Mouse (Mus musculus): Measurements from ENCODE around the gene Rbm46. TPM values are rescaled to one million over a fixed set of nuclear protein-coding genes. Genes with fewer than 3 reads are reported as not detected.

Gene Rbm46
- not detected in 3 replicates for total RNA-seq (2017)

DNA sequence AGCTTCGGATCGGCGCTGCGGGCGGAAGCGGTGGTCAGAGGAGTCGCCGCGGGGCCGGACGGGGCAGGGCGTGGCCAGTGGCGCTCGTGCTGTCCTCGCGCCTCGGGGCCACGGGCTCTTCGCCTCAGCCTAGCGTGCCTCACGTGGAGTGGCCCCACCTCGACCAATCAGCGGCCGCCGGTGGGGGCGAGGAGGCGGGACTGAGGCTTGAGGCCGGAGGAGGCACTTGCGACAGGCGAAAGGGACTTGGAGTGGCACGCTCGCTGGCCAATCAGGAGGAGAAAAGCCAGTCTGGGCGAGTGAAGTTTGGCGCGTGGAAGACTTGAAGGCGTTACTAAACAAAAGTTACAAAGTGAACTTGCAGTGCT lies at the start of gene Rbm46:
TSS of gene Rbm46 (minus strand) at position 112 of the 368 bp plus-strand sequence.
- no peak for ATAC-seq (replicated peaks; ENCODE audit: insufficient number of reproducible peaks, low FRiP score, low TSS enrichment, poor library complexity, severe bottlenecking)

DNA sequence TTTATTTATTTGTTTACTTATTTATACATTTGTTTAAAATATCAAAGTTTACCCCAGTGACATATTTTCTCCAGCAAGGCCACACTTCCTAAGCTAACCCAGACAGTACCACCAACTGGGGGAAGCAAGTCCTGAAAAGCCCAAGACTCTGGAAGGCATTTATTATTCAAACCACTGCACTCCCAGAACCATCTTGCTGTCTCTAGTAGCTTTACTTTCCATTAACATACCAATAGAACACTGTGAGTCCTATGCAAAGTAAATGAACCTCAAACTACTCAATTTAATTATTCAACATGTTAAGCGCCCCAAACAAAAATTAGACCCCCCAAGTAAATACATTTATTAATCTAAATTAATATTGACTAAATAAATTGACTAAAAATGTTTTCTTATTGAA lies 39.3 kb upstream of the Rbm46 start:
- ATAC-seq (replicated peaks; ENCODE audit: insufficient number of reproducible peaks, low FRiP score, low TSS enrichment, poor library complexity, severe bottlenecking), result no peak

DNA sequence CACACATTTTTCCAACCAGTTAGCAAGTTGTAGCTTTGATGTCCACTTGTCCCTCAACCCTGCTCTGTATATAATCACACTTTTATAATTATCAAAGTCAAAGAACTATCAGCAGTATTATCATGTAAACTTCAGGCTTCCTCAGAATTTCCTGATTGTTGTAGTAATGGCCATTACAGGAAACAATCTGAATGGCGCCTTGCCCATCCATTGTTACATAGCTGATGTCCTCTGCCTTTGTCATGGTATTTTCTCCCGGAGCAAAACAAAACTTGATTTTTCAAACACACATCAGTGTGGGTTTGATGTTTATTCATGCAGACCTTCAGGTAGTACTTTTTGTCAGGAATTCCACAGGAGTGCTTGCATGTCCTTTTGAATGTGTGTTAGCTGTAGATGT lies 32.4 kb upstream of the Rbm46 start:
- ATAC-seq (replicated peaks; ENCODE audit: insufficient number of reproducible peaks, low FRiP score, low TSS enrichment, poor library complexity, severe bottlenecking), result no peak

DNA sequence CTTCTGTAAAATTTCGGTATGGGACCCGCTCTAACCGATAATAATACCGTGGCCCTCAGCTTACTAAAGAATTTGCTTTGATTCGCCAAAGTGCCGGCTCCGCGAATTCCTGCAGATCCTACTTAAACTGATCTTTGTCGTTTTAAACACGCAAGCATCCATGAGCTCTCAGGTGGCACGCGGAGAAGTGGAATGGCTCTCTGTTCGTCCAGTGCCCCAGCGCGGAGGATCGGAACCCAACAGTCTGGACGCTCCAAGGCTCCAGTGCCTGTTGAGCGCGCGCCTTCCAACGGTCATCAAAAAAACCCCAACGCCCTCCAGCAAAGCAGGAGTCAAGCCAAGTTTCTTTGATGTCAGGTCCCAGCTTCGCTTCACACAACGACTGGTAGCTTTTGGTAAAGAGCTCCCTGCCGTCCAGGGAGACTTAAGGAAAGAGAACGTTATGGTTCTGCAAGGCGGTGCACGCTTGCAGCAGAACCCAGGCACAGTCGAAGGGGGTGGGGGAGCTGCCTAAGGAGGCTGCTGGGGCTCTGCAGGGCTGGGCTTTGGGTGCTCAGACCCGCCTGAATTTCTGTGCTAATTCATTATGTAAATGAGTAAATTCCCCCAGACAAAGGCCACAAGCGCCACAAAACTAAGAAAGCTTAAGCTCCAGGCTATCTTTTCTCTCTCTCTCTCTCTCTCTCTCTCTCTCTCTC lies 28.1 kb upstream of the Rbm46 start:
- ATAC-seq (replicated peaks; ENCODE audit: insufficient number of reproducible peaks, low FRiP score, low TSS enrichment, poor library complexity, severe bottlenecking), result no peak

DNA sequence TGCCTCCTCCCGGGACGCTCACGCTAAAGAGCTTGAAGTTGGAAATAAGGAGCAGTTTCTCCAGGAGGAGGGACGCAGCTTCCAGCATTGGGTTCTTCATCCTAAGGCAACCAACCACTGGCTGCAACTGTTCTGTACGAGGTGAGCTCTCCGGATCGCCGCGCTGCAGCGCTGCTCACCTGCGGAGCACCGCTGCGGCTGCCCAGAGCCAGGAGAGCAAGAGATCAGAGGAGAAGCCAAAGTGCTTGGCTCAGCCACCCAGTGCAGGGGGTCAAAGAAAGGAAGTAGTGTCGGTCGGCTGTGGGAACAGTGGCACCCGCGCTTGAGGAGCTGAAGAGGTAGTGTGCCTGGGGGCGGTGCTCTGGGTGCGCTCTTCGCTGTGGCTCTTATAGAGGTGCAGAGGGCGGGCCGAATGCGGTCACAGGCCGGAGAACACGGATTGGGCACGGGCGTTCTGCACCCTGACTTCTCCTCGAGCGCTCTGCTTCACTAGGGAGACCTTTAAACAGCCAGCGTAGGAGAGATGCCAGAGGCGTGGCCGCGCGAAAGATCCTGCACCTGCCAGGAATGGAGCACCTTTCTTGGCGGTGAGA lies 27.4 kb upstream of the Rbm46 start, which contains the start of gene Lrat:
TSS of gene Lrat (minus strand) at position 361 of the 593 bp plus-strand sequence.
- no peak for ATAC-seq (replicated peaks; ENCODE audit: insufficient number of reproducible peaks, low FRiP score, low TSS enrichment, poor library complexity, severe bottlenecking)

DNA sequence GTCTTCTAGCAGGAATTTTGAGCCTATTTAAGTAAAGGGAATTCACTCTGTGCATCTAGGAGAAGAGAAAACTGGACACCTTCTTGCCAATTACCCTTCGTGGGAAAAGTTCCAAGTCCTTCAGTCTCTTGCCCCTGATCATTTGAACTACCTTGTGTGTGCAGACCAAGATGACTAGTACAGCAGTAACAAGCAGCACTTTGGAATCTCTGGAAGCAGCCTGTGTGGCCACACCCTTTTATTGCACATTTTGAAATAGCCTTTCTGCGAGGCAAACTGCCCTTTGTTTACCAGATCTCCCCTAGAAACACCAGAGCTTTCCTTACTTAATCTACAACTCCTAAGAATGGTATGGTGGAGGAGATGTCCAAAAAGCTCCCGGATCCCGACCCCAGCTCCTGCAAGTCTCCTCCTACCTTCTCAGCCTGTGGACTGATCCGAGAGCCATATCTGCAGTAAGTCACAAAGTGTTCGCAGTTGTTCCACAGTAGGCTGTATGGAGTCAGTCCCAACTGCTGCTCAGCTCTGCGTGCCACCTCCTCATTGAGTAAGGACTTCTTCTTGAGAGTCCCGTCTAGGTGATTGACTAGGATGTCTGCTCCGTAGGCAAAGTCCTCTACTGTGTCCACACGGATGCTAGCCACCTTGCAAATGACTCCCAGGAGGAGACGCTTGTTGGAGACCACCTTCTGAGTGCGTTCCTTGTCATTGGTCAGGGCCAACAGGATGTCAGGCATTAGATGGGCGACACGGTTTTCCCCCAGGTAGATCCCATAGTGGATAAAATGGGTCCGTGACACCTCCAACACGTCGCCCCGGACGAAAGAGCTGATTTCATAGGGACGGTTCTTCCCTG lies 26.7 kb upstream of the Rbm46 start:
- no peak for ATAC-seq (replicated peaks; ENCODE audit: insufficient number of reproducible peaks, low FRiP score, low TSS enrichment, poor library complexity, severe bottlenecking)

DNA sequence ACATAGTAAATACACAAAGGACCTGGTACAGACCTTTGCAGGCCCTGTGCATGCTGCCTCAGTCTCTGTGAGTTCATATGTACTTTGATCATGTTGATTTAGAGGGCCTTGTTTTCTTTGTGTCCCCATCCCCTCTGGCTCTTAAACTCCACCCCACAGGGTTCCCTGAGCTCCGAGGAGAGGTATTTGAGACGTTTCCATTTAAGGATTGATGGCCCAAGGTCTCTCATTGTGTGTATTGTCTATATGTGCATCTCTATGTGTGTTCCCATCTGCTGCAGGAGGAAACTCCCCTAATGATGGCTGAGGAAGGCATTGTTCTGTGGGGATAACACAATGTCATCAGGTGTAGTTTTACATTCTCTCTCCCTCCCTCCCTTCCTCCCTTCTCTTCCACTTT lies 12.6 kb upstream of the Rbm46 start:
- no peak for ATAC-seq (replicated peaks; ENCODE audit: insufficient number of reproducible peaks, low FRiP score, low TSS enrichment, poor library complexity, severe bottlenecking)

DNA sequence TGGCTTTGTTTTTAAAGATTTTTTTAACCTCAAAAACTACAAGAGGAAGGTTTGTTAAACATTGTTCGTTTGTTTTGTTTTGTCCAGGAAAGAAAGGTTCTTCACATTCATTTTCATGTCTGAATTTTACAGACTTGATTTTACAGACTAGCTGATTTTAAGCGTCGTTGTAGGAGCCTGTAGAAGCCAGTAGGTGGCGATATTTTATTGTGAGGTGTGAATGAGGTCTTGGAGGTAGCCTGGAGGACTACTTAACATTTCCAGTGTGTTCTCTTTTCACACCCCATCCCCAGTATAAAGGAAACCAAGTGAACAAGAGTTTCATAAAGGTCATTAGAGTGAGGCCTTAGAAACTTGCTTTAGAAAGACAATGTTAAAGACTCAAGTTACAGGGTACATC lies 975 bp upstream of the Rbm46 start:
- ATAC-seq (replicated peaks; ENCODE audit: insufficient number of reproducible peaks, low FRiP score, low TSS enrichment, poor library complexity, severe bottlenecking), result no peak

DNA sequence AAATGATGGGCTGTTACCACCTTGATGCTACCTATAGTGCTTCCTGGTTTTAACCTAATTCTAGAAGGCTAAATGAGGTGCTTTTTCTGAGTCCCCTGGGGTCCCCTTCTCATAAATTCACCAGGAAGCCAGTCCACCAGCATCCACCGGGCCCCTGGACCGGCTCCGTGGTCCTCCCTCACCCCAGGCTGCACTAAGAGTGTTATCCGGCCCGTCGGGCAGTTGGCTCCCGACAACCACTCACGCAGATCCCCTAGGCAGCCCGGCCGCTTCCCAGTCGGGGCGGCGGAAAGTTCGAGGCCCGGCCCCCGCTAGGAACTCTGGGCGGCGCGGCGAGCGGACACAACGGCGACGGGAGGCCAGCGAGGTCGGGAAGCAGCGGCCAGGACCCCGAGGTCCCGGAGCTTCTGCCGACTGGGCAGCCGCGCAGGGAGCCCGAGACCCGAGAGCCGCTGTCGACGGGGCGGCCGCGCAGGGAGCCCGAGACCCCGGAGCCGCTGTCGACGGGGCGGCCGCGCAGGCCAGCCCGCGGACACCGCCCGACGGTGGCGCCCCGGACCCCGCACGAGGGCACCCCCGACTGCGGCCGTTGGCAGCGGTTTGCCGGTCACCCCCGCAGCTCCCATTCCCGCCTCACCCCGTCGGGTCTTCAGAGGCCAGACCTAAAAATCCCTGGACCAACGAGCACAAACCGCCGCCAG lies 462 bp downstream of the Rbm46 start:
- no peak for ATAC-seq (replicated peaks; ENCODE audit: insufficient number of reproducible peaks, low FRiP score, low TSS enrichment, poor library complexity, severe bottlenecking)

DNA sequence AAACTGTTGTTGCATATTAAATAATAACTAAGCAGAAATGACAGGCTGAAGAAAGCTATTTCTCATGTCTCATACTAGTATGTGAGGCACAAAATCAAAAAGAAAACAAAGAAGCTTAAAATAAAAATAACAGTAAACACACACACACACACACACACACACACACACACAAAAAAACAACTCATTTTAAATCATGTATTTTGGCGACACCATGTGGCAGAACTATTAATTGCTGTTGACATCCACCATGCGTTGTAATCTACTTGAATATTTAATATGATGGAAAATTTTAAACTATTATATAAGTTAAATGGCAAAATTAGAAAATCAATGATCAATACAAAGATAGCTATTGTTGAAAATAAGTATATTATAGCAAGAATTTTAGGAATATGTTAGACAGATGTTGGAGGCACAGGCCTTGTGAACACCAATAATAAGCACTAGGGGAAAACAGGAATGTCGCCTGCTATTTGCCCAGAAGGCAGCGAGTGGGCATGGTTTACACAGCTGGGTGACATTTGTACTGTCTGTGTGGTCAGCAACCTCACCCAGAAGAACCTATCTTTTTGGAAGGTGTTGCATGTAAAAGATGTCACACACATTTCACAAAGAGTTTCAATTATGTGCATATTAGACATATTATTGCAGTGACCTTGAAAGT lies 18.7 kb downstream of the Rbm46 start:
- ATAC-seq (replicated peaks; ENCODE audit: insufficient number of reproducible peaks, low FRiP score, low TSS enrichment, poor library complexity, severe bottlenecking), result no peak

DNA sequence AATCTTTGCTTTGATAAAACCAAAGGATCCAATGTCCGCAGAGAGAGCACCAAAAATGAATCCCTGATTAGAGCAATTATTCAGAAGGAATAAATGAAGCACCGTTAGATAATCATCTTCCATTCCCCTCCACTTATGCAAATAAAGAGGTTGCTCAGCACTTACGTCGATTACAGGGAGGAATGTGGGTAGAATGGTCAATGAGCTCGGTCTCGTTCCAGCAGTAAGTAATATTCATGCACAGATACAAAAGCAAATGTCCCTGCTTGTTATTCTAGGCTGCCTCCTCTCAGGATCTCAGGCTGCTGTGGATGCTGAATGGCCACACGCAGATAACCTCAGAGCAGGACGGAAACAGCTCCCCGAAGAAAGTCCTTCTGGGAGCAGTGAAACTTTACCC lies 51.1 kb downstream of the Rbm46 start:
- no peak for ATAC-seq (replicated peaks; ENCODE audit: insufficient number of reproducible peaks, low FRiP score, low TSS enrichment, poor library complexity, severe bottlenecking)

DNA sequence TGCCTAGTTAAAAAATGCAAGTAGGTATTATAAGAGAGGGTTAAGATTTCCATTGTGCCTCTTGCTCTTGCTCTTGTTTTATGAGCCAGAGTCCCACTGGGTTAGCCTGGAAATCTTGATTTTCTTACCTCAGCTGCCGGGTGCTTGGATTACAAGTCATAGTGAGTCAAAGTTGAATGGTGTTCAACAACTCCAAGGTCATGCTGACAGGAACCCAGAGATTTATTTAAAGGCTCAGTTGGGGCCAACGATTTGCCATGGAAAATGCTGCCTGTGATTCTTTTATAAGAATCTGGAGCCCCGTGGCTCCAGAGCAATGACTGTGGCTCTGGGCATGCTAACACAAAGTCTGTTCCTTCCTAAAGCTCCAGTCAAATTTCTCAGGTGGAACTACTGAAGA lies 64.4 kb downstream of the Rbm46 start:
- no peak for ATAC-seq (replicated peaks; ENCODE audit: insufficient number of reproducible peaks, low FRiP score, low TSS enrichment, poor library complexity, severe bottlenecking)

DNA sequence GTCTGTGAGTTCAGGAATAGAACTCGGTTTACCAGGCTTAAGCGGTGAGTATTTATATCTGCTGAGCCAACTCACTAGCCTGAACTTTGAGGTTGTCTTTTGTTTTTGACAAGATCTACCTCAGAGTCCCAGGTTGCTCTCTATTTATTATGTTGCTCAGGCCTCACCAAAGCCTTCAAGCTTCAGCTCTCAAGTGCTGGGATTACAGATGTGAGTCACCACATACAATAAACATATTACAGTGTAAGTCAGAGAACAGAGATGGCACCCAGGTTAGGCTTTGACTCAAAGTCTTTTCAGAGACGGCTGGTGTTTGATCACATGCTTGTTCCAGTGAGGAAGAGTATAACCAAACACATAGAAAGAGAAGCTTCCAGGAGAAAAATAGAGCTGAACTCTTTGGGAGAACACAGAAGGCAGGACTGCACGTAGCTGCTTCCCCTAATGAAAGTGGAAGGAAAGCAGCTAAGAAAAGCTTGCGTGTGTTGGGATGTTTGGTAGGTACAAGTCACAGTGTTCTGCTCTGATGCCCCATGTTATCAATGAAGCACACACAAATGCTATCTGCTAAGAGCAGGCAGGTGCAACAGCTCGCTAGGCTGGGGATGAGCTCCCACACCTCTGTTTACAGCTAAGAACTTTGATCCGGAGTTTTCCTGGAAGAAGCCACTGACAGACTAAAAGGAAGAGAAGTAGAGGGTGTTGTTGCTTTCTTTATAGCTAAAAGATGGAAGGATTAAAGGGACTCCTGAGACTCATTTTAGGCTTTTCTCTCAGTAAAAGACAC lies 65.8 kb downstream of the Rbm46 start:
- ATAC-seq (replicated peaks; ENCODE audit: insufficient number of reproducible peaks, low FRiP score, low TSS enrichment, poor library complexity, severe bottlenecking), result no peak

DNA sequence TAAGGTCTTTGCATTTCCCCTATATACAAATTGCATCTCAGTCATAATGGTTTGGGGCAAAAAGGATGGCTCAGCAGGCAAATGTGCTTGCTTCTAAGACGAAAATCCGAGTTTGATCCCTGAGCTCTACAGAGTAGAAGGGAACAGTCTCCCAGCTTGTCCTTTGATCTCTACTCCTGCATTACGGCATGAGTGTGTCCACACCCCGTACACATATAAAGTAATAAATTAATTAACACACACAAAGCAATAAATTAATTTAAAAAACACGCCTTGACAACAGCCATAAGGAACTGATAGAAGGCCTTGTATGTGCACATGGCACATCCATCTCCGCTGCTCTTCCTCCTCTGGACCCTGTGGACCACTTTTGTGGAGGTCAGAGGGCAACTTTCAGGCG lies 66.5 kb downstream of the Rbm46 start:
- ATAC-seq (replicated peaks; ENCODE audit: insufficient number of reproducible peaks, low FRiP score, low TSS enrichment, poor library complexity, severe bottlenecking), result no peak

DNA sequence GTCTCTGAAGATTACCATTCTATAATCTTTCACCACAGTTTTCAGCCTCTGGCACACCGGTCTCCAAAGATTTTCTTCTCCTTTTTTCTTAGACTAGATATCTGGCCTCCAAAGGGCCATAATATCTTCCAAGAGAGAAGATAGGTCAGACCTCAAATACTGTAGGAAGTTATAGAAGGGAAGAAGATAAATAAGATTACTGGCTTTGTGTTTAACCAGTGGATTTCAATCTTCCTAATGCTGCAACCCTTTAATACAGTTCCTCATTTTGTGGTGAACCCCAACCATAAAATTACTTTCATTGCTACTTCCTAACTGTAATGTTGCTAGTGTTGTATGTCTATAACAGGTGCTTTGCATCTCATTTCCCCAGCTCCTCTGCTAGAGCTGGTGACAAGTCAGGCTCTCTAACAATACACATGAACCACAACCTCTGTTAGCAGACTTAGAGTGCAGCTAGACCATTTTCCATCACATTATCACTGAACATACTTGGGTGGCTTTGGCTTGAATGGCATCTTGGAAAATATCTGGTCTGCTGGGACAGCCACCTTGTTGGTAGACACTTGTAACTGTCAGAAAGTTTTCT lies 67.9 kb downstream of the Rbm46 start:
- ATAC-seq (replicated peaks; ENCODE audit: insufficient number of reproducible peaks, low FRiP score, low TSS enrichment, poor library complexity, severe bottlenecking), result no peak

DNA sequence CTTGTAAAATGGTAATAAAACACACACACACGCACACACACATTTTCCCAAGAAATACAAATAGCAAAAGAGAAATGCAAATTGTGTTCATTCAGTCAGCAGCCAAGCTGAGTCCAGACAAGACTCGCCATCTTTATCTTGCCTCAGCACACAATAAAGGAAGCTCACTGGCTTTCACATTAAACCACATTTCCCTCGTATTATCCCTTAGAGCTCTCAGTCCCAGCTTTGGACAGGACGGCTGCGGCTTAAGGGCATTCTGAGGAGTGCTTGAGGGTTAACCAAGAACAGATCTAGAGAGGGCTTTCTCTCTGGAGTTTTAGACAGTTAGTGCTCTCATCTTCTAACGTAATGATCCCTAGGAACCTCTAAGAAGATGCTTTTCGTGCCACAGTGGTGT lies 71.0 kb downstream of the Rbm46 start:
- ATAC-seq (replicated peaks; ENCODE audit: insufficient number of reproducible peaks, low FRiP score, low TSS enrichment, poor library complexity, severe bottlenecking), result no peak

DNA sequence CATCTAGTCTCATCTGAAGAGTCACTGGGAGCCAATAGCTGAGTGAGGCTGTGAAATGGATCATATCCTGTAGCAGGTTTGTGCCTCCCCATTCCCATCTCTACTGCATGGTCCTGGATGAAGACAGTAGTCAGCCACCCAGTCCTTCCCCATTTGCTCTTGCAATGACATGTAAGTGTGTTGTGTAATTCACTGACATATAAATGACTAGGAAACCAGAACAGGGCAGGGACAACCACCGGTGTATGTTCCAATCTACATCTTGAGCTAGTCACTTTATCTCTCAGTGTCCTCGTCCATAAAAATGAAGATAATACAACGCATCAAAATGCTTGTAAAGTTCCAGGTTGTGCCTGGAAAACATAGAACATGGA lies 75.8 kb downstream of the Rbm46 start:
- ATAC-seq (replicated peaks; ENCODE audit: insufficient number of reproducible peaks, low FRiP score, low TSS enrichment, poor library complexity, severe bottlenecking), result no peak
